Mouse (Mus musculus): ENCODE data around the gene Prkca. TPM values are rescaled to one million over a fixed set of nuclear protein-coding genes. Genes with fewer than 3 reads are reported as not detected.
A peak's percentile ranks its signal among the peaks of the same experiment; 100 is the strongest.

Gene Prkca
- polyA plus RNA-seq, 1 experiment from 2014 or later: 2.5 TPM

GRCm38 (mm10) chr11:108336445-108336844, 7.3 kb downstream of the Prkca start:
- H3K27me3 ChIP-seq: no peaks in the 10 kb centered on the region
- H3K4me3 ChIP-seq (replicated peaks): no peak overlapping the region
- H3K9ac ChIP-seq: no peak overlapping the region
- WGBS (ENCODE audit: insufficient replicate concordance): 51% methylated on average over 5 of the region's 5 CpGs
- 0 out of 2 replicates have a peak, but pooled peaks cover 2% of the 10 kb centered on the region for H3K4me1 ChIP-seq (replicated peaks)
- ATAC-seq (ENCODE audit: insufficient read depth): no peak
- no peak overlapping the region for H3K4me2 ChIP-seq
- H3K36me3 ChIP-seq (replicated peaks): no peaks in the 10 kb centered on the region
- no peaks in the 10 kb centered on the region for H3K9me3 ChIP-seq (replicated peaks)
- no peak overlapping the region for H3K27ac ChIP-seq (replicated peaks)

- Histone ChIP-seq H3K27me3 (no peaks in the 10 kb centered on the region), H3K27ac (replicated peaks) (no peak overlapping the region), H3K4me1 (replicated peaks) (0 out of 2 replicates have a peak, but pooled peaks cover 2% of the 10 kb centered on the region), H3K4me2 (no peak overlapping the region), H3K9me3 (replicated peaks) (no peaks in the 10 kb centered on the region), H3K4me3 (replicated peaks) (no peak overlapping the region), H3K9ac (no peak overlapping the region), H3K36me3 (replicated peaks) (no peaks in the 10 kb centered on the region)
- WGBS (ENCODE audit: insufficient replicate concordance): 69% methylated on average over 4 of the region's 4 CpGs
- ATAC-seq (ENCODE audit: insufficient read depth): no peak
Observed at GRCm38 (mm10) chr11:108335536-108335935, 8.2 kb downstream of the Prkca start.

GRCm38 (mm10) chr11:108334658-108335057, 9.1 kb downstream of the Prkca start:
- Histone ChIP-seq H3K27me3 (no peaks in the 10 kb centered on the region), H3K4me3 (replicated peaks) (no peak overlapping the region), H3K36me3 (replicated peaks) (no peaks in the 10 kb centered on the region), H3K4me2 (no peak overlapping the region), H3K27ac (replicated peaks) (no peak overlapping the region), H3K4me1 (replicated peaks) (0 out of 2 replicates have a peak, but pooled peaks cover 2% of the 10 kb centered on the region), H3K9me3 (replicated peaks) (no peaks in the 10 kb centered on the region), H3K9ac (no peak overlapping the region)
- no peak for ATAC-seq (ENCODE audit: insufficient read depth)
- 52% methylated on average over 3 of the region's 3 CpGs for WGBS (ENCODE audit: insufficient replicate concordance)

GRCm38 (mm10) chr11:108333583-108334379, 9.9 kb downstream of the Prkca start:
- H3K4me1 ChIP-seq (replicated peaks): 0 out of 2 replicates have a peak, but pooled peaks cover 2% of the 10 kb centered on the region
- no peak for ATAC-seq (ENCODE audit: insufficient read depth)
- no peak overlapping the region for H3K4me3 ChIP-seq (replicated peaks)
- no peaks in the 10 kb centered on the region for H3K9me3 ChIP-seq (replicated peaks)
- H3K27me3 ChIP-seq: no peaks in the 10 kb centered on the region
- no peak overlapping the region for H3K4me2 ChIP-seq
- 55% methylated on average over 8 of the region's 8 CpGs for WGBS (ENCODE audit: insufficient replicate concordance)
- H3K27ac ChIP-seq (replicated peaks): no peak overlapping the region
- no peak overlapping the region for H3K9ac ChIP-seq
- H3K36me3 ChIP-seq (replicated peaks): no peaks in the 10 kb centered on the region

GRCm38 (mm10) chr11:108333006-108333405, 10.7 kb downstream of the Prkca start:
- Histone ChIP-seq H3K4me3 (replicated peaks) (no peak overlapping the region), H3K9ac (no peak overlapping the region), H3K27ac (replicated peaks) (no peak overlapping the region), H3K27me3 (no peaks in the 10 kb centered on the region), H3K4me2 (no peak overlapping the region), H3K4me1 (replicated peaks) (0 out of 2 replicates have a peak, but pooled peaks cover 2% of the 10 kb centered on the region), H3K9me3 (replicated peaks) (no peaks in the 10 kb centered on the region), H3K36me3 (replicated peaks) (no peaks in the 10 kb centered on the region)
- no peak for ATAC-seq (ENCODE audit: insufficient read depth)
- 60% methylated on average over 5 of the region's 5 CpGs for WGBS (ENCODE audit: insufficient replicate concordance)

GRCm38 (mm10) chr11:108330818-108331217, 12.9 kb downstream of the Prkca start:
- H3K9me3 ChIP-seq (replicated peaks): no peaks in the 10 kb centered on the region
- H3K36me3 ChIP-seq (replicated peaks): no peaks in the 10 kb centered on the region
- H3K4me2 ChIP-seq: no peak overlapping the region
- WGBS (ENCODE audit: insufficient replicate concordance): 67% methylated on average over 11 of the region's 11 CpGs
- H3K4me3 ChIP-seq (replicated peaks): no peak overlapping the region
- H3K4me1 ChIP-seq (replicated peaks): 0 out of 2 replicates have a peak, but pooled peaks cover 2% of the 10 kb centered on the region
- no peak for ATAC-seq (ENCODE audit: insufficient read depth)
- H3K27ac ChIP-seq (replicated peaks): no peak overlapping the region
- no peak overlapping the region for H3K9ac ChIP-seq
- H3K27me3 ChIP-seq: no peaks in the 10 kb centered on the region

GRCm38 (mm10) chr11:108325943-108326342, 17.8 kb downstream of the Prkca start:
- no peaks in the 10 kb centered on the region for H3K36me3 ChIP-seq (replicated peaks)
- no peaks in the 10 kb centered on the region for H3K4me1 ChIP-seq (replicated peaks)
- H3K9ac ChIP-seq: no peak overlapping the region
- no peaks in the 10 kb centered on the region for H3K27me3 ChIP-seq
- no peak for ATAC-seq (ENCODE audit: insufficient read depth)
- WGBS (ENCODE audit: insufficient replicate concordance): 76% methylated on average over 8 of the region's 8 CpGs
- H3K4me2 ChIP-seq: no peak overlapping the region
- no peak overlapping the region for H3K27ac ChIP-seq (replicated peaks)
- no peak overlapping the region for H3K4me3 ChIP-seq (replicated peaks)
- H3K9me3 ChIP-seq (replicated peaks): no peaks in the 10 kb centered on the region

- H3K36me3 ChIP-seq (replicated peaks): no peaks in the 10 kb centered on the region
- H3K27ac ChIP-seq (replicated peaks): no peak overlapping the region
- WGBS (ENCODE audit: insufficient replicate concordance): 37% methylated on average over 2 of the region's 2 CpGs
- no peak for ATAC-seq (ENCODE audit: insufficient read depth)
- H3K9me3 ChIP-seq (replicated peaks): no peaks in the 10 kb centered on the region
- no peak overlapping the region for H3K9ac ChIP-seq
- no peaks in the 10 kb centered on the region for H3K4me1 ChIP-seq (replicated peaks)
- H3K4me2 ChIP-seq: no peak overlapping the region
- no peak overlapping the region for H3K4me3 ChIP-seq (replicated peaks)
- no peaks in the 10 kb centered on the region for H3K27me3 ChIP-seq
Observed at GRCm38 (mm10) chr11:108322156-108322555, 21.6 kb downstream of the Prkca start.

GRCm38 (mm10) chr11:108320561-108320960, 23.2 kb downstream of the Prkca start:
- H3K9ac ChIP-seq: no peak overlapping the region
- no peak overlapping the region for H3K4me3 ChIP-seq (replicated peaks)
- H3K4me2 ChIP-seq: no peak overlapping the region
- no peaks in the 10 kb centered on the region for H3K36me3 ChIP-seq (replicated peaks)
- H3K4me1 ChIP-seq (replicated peaks): no peaks in the 10 kb centered on the region
- no peaks in the 10 kb centered on the region for H3K9me3 ChIP-seq (replicated peaks)
- WGBS (ENCODE audit: insufficient replicate concordance): 22% methylated on average over 7 of the region's 7 CpGs
- no peak for ATAC-seq (ENCODE audit: insufficient read depth)
- H3K27ac ChIP-seq (replicated peaks): no peak overlapping the region
- no peaks in the 10 kb centered on the region for H3K27me3 ChIP-seq

- Histone ChIP-seq H3K27ac (replicated peaks) (no peak overlapping the region), H3K27me3 (no peaks in the 10 kb centered on the region), H3K9me3 (replicated peaks) (no peaks in the 10 kb centered on the region), H3K36me3 (replicated peaks) (no peaks in the 10 kb centered on the region), H3K9ac (no peak overlapping the region), H3K4me3 (replicated peaks) (no peak overlapping the region), H3K4me2 (no peak overlapping the region), H3K4me1 (replicated peaks) (no peaks in the 10 kb centered on the region)
- 60% methylated on average over 11 of the region's 11 CpGs for WGBS (ENCODE audit: insufficient replicate concordance)
- ATAC-seq (ENCODE audit: insufficient read depth): peak; percentile 47
Observed at GRCm38 (mm10) chr11:108319162-108319561, 24.6 kb downstream of the Prkca start.

GRCm38 (mm10) chr11:108317878-108318277, 25.9 kb downstream of the Prkca start:
- H3K4me2 ChIP-seq: no peak overlapping the region
- no peak overlapping the region for H3K27ac ChIP-seq (replicated peaks)
- no peak for ATAC-seq (ENCODE audit: insufficient read depth)
- H3K9ac ChIP-seq: no peak overlapping the region
- H3K27me3 ChIP-seq: no peaks in the 10 kb centered on the region
- no peak overlapping the region for H3K4me3 ChIP-seq (replicated peaks)
- 38% methylated on average over 6 of the region's 6 CpGs for WGBS (ENCODE audit: insufficient replicate concordance)
- no peaks in the 10 kb centered on the region for H3K4me1 ChIP-seq (replicated peaks)
- no peaks in the 10 kb centered on the region for H3K36me3 ChIP-seq (replicated peaks)
- no peaks in the 10 kb centered on the region for H3K9me3 ChIP-seq (replicated peaks)
